Mouse (Mus musculus): ENCODE results near the gene Klk9.

- TF ChIP-seq EP300 (optimal IDR thresholded peaks at IDR 0.05) (no peak), CTCF (IDR thresholded peaks at IDR 0.05; ENCODE audit: low read depth) (no peak)
These were observed 25.1 kb downstream of the Klk9 start for GRCm38 (mm10) chr7:43816746-43817145.
